Mouse (Mus musculus): ENCODE measurements around the gene Zswim8. TPM values are rescaled to one million over a fixed set of nuclear protein-coding genes. Genes with fewer than 3 reads are reported as not detected.
"Not testable (repeated sequence)": the region's sequence is repeated elsewhere in the genome, so short reads cannot be mapped to it uniquely, and the experiment has no call there.

The Zswim8 gene
- polyA plus RNA-seq, 1 experiment from 2014 or later = 57.8 TPM

DNA sequence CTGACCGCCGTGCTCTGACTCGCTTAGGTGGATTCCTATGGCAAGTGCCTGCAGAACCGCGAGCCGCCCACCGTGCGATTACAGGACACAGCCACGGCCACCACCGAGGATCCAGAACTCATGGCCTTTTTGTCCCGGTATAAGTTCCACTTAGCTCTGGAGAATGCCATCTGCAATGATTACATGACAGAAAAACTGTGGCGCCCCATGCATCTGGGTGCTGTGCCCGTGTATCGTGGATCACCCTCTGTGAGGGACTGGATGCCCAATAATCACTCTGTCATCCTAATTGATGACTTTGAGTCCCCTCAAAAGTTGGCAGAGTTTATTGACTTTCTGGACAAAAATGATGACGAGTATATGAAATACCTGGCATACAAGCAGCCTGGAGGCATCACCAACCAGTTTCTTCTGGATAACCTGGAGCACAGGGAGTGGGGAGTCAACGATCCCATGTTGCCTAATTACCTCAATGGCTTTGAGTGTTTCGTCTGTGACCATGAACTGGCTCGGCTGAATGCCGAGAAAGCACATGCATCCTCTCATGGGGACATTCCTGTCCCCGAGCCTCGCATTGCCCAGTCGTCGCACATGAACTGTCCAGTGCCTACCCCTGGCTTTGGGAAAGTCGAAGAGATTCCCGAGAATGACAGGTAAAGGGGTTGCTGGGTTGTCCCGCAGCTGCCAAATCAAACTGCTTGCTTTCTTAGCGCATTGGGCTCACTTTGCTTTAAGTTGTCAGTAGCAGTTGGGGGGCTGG is 11.4 kb upstream of the Zswim8 start:
- Histone ChIP-seq H3K9me3 (no peaks in the 10 kb centered on the region), H3K36me3 (replicated peaks) (peaks cover 28% of the 10 kb centered on the region), H3K27me3 (replicated peaks) (no peaks in the 10 kb centered on the region), H3K9ac (peak overlapping the region; percentile 73), H3K4me3 (peak overlapping the region; percentile 70), H3K4me2 (peak overlapping the region; percentile 84), H3K27ac (peak overlapping the region; percentile 96), H3K4me1 (peaks cover 58% of the 10 kb centered on the region)
- peak; percentile 5; the same call in 1 of the 2 replicates for ATAC-seq (replicated peaks)
- WGBS = 14% methylated on average over 27 of the region's 27 CpGs

DNA sequence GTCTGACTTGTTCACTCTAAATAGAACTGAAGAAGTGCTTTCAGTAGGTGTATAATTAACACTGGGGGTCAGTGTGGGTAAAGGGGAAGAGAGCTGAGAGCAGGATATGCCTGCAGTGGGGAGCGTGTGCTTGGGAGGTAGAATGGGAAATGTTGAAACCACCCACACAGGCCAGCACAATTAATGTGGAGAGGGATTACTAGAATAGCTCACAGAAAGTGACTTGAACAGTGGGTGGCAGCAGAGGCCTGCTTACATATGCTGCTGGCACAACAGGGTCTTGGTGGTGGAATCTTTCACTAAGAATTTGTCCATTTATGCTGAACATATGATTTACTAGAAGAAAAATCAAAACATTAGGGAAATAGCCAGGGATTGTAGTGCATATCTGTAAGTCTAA is 10.4 kb upstream of the Zswim8 start:
- no peak for ATAC-seq (replicated peaks)
- no peaks in the 10 kb centered on the region for H3K27me3 ChIP-seq (replicated peaks)
- no peaks in the 10 kb centered on the region for H3K9me3 ChIP-seq
- peaks cover 68% of the 10 kb centered on the region for H3K4me1 ChIP-seq
- H3K4me2 ChIP-seq = peak overlapping the region; percentile 84
- H3K4me3 ChIP-seq = peak overlapping the region; percentile 70
- peak overlapping the region; percentile 73; the same call in 1 of the 2 replicates for H3K9ac ChIP-seq
- 0 out of 2 replicates have a peak overlapping the region, but pooled peaks have one; percentile 35 for H3K27ac ChIP-seq
- H3K36me3 ChIP-seq (replicated peaks) = peaks cover 18% of the 10 kb centered on the region
- 9% methylated on average over 1 of the region's 1 CpGs for WGBS

DNA sequence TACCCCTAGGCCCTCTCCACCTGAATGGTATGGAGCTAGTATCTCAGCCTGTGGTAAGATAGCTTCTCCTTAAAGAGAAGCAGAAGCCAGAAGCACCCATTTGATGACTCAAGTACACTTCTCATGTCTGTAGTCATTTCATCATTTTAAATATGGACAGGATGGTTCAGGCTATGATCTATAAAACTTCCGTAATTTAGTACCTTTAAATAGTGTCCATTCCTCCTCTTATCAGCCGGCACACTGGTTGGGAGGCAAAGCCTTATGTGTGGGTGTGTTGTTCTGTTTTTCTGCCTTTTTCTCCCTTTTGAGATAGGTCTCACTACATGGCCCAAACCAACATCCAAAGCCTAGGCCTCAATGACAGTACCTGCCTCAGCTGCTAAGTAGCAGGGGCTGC is 8.8 kb upstream of the Zswim8 start:
- Histone ChIP-seq H3K9me3 (no peaks in the 10 kb centered on the region), H3K36me3 (replicated peaks) (peaks cover 5% of the 10 kb centered on the region), H3K4me2 (peak overlapping the region; percentile 84), H3K27ac (no peak overlapping the region), H3K4me3 (0 out of 2 replicates have a peak overlapping the region, but pooled peaks have one; percentile 1), H3K9ac (0 out of 2 replicates have a peak overlapping the region, but pooled peaks have one; percentile 0), H3K27me3 (replicated peaks) (no peaks in the 10 kb centered on the region), H3K4me1 (peaks cover 74% of the 10 kb centered on the region)
- no peak for ATAC-seq (replicated peaks)
- WGBS = 83% methylated on average over 2 of the region's 2 CpGs

DNA sequence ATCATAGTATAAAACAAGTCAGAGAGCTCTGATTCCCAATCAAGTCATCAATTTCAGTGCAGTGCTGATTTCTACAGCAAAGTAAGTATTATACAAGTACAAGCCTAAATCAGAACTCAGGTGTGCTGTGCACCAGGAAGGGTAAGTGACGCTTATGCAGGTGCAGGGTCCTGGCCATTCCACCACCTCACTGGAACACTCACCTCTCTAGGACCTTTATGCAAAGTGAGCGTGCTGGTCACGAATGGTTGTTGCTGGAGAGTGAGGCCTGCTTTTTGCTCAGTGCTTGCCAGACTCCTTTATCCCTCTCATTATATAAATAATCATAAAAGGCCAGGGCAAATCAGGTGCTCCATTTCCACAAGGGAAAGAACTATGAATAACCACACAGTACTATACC is 7.0 kb upstream of the Zswim8 start:
- H3K27me3 ChIP-seq (replicated peaks) = no peaks in the 10 kb centered on the region
- peaks cover 74% of the 10 kb centered on the region for H3K4me1 ChIP-seq
- H3K36me3 ChIP-seq (replicated peaks) = no peaks in the 10 kb centered on the region
- no peak for ATAC-seq (replicated peaks)
- no peaks in the 10 kb centered on the region for H3K9me3 ChIP-seq
- no peak overlapping the region for H3K4me2 ChIP-seq
- H3K4me3 ChIP-seq = no peak overlapping the region
- WGBS = 85% methylated on average over 3 of the region's 3 CpGs
- no peak overlapping the region for H3K27ac ChIP-seq
- no peak overlapping the region for H3K9ac ChIP-seq

DNA sequence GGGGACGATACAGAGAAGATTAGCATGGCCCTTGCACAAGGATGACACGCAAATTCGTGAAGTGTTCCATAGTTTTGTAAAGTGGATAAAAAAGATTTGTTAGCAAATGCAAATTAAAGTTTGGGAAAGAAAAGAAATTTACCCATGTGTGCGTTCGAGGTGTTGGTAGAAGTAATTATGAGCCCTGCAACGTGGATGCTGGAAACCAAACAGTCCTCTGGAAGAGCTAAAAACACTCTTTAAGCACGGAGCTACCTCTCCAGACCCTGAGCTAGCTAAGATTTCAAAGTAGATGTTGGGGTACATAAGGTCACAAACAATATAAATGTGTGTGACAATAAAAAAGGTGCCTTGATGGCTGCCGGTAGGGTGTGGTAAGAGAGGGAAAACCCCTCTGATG is 5.8 kb upstream of the Zswim8 start:
- Histone ChIP-seq H3K9me3 (no peaks in the 10 kb centered on the region), H3K4me2 (peak overlapping the region; percentile 72), H3K27me3 (replicated peaks) (no peaks in the 10 kb centered on the region), H3K9ac (no peak overlapping the region), H3K36me3 (replicated peaks) (no peaks in the 10 kb centered on the region), H3K4me3 (peak overlapping the region; percentile 66), H3K4me1 (peaks cover 69% of the 10 kb centered on the region), H3K27ac (no peak overlapping the region)
- ATAC-seq (replicated peaks) = no peak
- 86% methylated on average over 8 of the region's 8 CpGs for WGBS

DNA sequence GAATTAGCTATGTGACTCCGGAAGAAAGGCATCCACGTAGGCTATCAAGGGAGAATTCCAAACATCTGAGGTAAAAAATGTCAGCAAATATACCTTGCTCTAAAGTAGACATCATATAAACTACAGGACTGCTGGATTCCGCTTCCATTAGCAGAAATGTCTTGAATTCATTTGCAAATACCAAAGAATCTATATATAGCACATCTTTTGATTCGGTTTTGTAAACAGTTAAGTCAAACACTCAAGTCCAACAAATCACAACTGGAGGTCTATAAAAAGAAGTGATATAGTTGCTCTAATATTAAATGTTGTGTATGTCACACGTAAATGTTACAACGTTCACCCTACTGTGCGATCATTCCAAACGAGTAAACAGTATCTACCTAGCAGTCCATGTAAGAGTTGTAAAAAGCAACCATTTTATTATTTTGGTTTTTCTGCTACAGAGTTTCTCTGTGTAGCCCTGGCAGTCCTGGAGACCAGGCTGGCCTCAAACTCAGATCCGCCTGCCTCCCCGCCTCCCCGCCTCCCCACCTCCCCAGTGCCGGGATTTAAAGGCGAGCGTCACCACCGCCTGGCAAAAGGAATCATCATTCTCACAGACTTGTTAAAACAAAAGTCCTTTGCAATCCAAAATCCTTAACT is 5.1 kb upstream of the Zswim8 start:
- ATAC-seq (replicated peaks) = peak; percentile 19; the same call in 1 of the 2 replicates
- Histone ChIP-seq H3K4me3 (peak overlapping the region; percentile 66), H3K36me3 (replicated peaks) (no peaks in the 10 kb centered on the region), H3K27ac (peak overlapping the region; percentile 85), H3K27me3 (replicated peaks) (no peaks in the 10 kb centered on the region), H3K4me1 (peaks cover 67% of the 10 kb centered on the region), H3K9ac (peak overlapping the region; percentile 74), H3K4me2 (peak overlapping the region; percentile 72), H3K9me3 (no peaks in the 10 kb centered on the region)
- 15% methylated on average over 15 of the region's 15 CpGs for WGBS

DNA sequence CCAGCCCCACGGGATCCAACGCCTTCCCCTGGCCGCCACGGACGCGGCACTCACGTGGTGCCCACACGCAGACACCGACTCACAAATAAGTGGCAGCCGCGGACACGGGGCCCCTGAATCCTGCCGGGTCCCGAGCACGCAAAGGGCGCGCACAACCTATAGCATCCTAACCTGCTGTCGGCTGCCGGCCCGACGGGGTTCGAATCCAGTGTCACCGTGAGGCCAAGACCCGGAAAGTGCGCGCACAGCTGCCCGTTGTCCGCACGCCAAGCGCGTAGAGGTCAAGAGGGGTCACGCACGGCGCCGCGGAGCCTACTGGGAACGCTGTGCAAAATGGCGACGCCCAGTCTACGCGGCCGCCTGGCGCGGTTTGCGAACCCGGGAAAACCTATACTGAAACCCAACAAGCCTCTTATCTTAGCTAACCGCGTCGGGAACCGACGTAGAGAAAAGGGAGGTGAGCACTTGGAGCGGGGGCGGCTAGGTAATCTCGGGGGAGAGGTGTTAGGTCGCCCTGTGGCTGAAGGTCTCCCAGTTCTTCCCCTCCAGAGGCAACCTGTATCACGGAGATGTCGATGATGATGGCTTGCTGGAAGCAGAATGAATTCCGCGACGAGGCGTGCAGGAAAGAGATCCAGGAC is 4.5 kb upstream of the Zswim8 start, which contains the start of gene Chchd1:
Chchd1 (plus strand) TSS at position 266 of the 641 bp plus-strand sequence.
- WGBS = under 1% methylated on average over 61 of the region's 61 CpGs
- ATAC-seq (replicated peaks) = peak; percentile 69
- H3K4me3 ChIP-seq = peak within 1 kb of the TSS; percentile 66

DNA sequence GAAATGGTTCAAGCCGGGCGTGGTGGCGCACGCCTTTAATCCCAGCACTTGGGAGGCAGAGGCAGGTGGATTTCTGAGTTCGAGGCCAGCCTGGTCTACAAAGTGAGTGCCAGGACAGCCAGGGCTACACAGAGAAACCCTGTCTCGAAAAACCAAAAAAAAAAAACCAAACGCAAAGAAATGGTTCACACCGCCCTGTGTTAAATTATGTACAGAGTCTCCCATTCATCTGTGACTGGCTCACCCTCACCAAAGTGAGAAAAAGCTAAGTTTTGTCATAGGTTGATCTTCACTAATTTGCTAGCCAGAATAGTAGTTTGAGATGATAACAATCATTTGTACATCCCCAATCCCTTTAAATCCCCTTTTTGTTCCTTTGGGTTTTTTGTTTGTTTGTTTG is 3.9 kb upstream of the Zswim8 start:
- H3K9me3 ChIP-seq; H3K27me3 ChIP-seq (replicated peaks); ATAC-seq (replicated peaks); H3K36me3 ChIP-seq (replicated peaks): not testable (repeated sequence)
- Histone ChIP-seq H3K9ac (peak overlapping the region; percentile 74), H3K4me2 (peak overlapping the region; percentile 72), H3K4me1 (peaks cover 58% of the 10 kb centered on the region), H3K27ac (peak overlapping the region; percentile 85), H3K4me3 (peak overlapping the region; percentile 66)
- WGBS = 11% methylated on average over 8 of the region's 8 CpGs

More for the DNA sequence above, 4.5 kb upstream of the Zswim8 start, which contains the start of gene Chchd1:
- Histone ChIP-seq H3K9ac (peak within 1 kb of the TSS; percentile 74), H3K4me1 (peaks cover 61% of the 10 kb centered on the region), H3K36me3 (replicated peaks) (no peaks in the 10 kb centered on the region), H3K4me2 (peak within 1 kb of the TSS; percentile 72), H3K27me3 (replicated peaks) (no peaks in the 10 kb centered on the region), H3K27ac (peak within 1 kb of the TSS; percentile 85), H3K9me3 (no peaks in the 10 kb centered on the region)

DNA sequence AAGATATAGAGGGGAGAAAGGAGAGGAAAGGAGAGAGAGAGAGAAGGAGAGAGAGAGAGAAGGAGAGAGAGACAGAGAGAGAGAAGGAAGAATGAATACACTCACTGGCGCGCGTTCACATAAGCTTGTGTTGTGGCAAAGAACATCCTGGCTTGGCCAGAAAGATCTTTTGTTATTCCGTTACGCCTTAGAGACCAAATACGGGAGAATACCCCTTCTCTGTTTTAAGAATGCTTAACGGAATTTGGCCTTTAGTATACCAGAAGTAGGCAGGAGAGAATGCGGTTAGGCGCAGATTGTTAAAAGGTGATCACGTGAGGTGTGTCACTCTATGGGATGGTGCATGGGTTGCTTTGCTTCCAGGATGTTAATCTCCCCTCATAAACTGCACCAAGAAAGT is 887 bp downstream of the Zswim8 start:
- Histone ChIP-seq H3K4me2 (peak overlapping the region; percentile 77), H3K36me3 (replicated peaks) (peaks cover 23% of the 10 kb centered on the region), H3K27me3 (replicated peaks) (no peaks in the 10 kb centered on the region), H3K4me3 (peak overlapping the region; percentile 86), H3K27ac (peak overlapping the region; percentile 96; the same call in 1 of the 2 replicates), H3K4me1 (peaks cover 35% of the 10 kb centered on the region), H3K9me3 (no peaks in the 10 kb centered on the region), H3K9ac (peak overlapping the region; percentile 94)
- WGBS = 4% methylated on average over 10 of the region's 10 CpGs
- no peak for ATAC-seq (replicated peaks)

DNA sequence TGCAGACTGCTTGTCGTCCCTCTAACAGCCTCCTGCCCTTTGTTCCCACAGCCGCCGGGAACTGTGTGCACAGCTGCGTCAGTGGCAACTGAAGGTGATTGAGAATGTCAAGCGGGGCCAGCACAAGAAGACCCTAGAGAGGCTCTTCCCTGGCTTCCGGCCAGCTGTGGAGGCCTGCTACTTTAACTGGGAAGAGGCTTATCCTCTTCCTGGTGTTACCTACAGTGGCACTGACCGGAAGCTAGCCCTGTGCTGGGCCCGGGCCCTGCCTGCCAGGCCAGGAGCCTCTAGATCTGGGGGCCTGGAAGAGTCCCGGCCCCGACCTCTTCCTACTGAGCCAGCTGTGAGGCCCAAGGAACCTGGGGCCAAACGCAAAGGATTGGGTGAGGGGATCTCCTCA is 6.5 kb downstream of the Zswim8 start:
- no peak overlapping the region for H3K9ac ChIP-seq
- no peak overlapping the region for H3K27ac ChIP-seq
- WGBS = 81% methylated on average over 11 of the region's 11 CpGs
- H3K9me3 ChIP-seq = no peaks in the 10 kb centered on the region
- no peak overlapping the region for H3K4me2 ChIP-seq
- H3K27me3 ChIP-seq (replicated peaks) = no peaks in the 10 kb centered on the region
- peaks cover 11% of the 10 kb centered on the region for H3K4me1 ChIP-seq
- peaks cover 77% of the 10 kb centered on the region for H3K36me3 ChIP-seq (replicated peaks)
- no peak for ATAC-seq (replicated peaks)
- no peak overlapping the region for H3K4me3 ChIP-seq

DNA sequence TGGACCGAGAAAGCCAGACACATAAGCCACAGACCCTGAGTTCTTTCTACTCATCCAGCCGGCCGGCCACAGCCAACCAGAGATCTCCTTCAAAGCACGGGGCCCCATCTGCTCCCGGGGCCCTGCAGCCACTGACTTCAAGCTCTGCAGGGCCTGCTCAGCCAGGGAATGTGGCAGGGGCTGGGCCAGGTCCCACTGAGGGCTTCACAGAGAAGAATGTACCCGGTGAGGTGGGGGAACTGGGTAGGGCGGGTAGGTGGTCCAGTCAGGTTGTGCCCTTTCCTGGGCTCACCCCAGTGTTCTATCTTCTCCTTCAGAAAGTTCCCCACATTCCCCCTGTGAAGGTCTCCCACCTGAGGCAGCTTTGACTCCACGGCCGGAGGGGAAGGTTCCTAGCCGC is 11.1 kb downstream of the Zswim8 start:
- WGBS = 93% methylated on average over 10 of the region's 10 CpGs
- Histone ChIP-seq H3K4me3 (no peak overlapping the region), H3K9ac (no peak overlapping the region), H3K27ac (no peak overlapping the region), H3K27me3 (replicated peaks) (no peaks in the 10 kb centered on the region), H3K4me2 (no peak overlapping the region), H3K4me1 (no peaks in the 10 kb centered on the region), H3K9me3 (no peaks in the 10 kb centered on the region), H3K36me3 (replicated peaks) (peaks cover 94% of the 10 kb centered on the region)
- no peak for ATAC-seq (replicated peaks)

DNA sequence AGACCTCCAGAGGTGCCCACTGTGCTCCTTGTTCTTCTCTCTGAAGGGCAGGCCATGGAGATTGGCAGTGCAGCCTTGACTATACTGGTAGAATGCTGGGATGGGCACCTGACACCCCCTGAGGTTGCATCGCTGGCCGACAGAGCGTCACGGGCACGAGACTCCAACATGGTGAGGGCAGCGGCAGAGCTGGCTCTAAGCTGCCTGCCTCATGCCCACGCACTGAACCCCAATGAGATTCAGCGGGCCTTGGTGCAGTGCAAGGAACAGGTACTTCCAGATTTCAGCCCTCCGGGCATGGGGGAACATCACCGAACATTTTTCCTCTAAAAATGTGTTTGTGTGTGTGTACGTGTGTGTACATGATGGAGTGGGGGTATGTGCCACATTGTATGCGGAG is 12.4 kb downstream of the Zswim8 start:
- Histone ChIP-seq H3K27me3 (replicated peaks) (no peaks in the 10 kb centered on the region), H3K9ac (no peak overlapping the region), H3K27ac (no peak overlapping the region), H3K36me3 (replicated peaks) (peaks cover 91% of the 10 kb centered on the region), H3K9me3 (no peaks in the 10 kb centered on the region), H3K4me1 (no peaks in the 10 kb centered on the region), H3K4me2 (no peak overlapping the region), H3K4me3 (no peak overlapping the region)
- 92% methylated on average over 12 of the region's 12 CpGs for WGBS
- ATAC-seq (replicated peaks) = no peak
